Mouse (Mus musculus) hindbrain, embryonic 15.5 days (tissue): Measurements from ENCODE around the gene Nfib. TPM values are rescaled to one million over a fixed set of nuclear protein-coding genes. Genes with fewer than 3 reads are reported as not detected.
A peak's percentile ranks its signal among the peaks of the same experiment; 100 is the strongest.

Experiments used
- ATAC-seq: fragments of 200-750 bp; cut with Nextera tagmentation; 2 replicates; pipeline ENCODE4 v1.8.0; 2017; ENCODE audit warnings: low read depth, moderate number of reproducible peaks, moderate TSS enrichment; ENCODE audit not compliant: low FRiP score
- H3K27ac ChIP-seq: fragments of 300-500 bp; sonication (generic); replicated peaks from 2 replicates; pipeline ENCODE4 v1.5.1; 2015; ENCODE audit warnings: mild to moderate bottlenecking, inconsistent platforms
- H3K27me3 ChIP-seq: fragments of 300-500 bp; sonication (generic); 2 replicates; pipeline ENCODE4 v1.6.1; 2015; ENCODE audit warnings: control low read depth, inconsistent platforms
- H3K36me3 ChIP-seq: fragments of 300-500 bp; sonication (generic); 2 replicates; pipeline ENCODE4 v1.6.1; 2015; ENCODE audit warnings: control low read depth, inconsistent platforms
- H3K4me1 ChIP-seq: fragments of 300-500 bp; sonication (generic); replicated peaks from 2 replicates; pipeline ENCODE4 v1.6.1; 2015; ENCODE audit warnings: control low read depth, inconsistent platforms
- H3K4me2 ChIP-seq: fragments of 300-500 bp; sonication (generic); 2 replicates; pipeline ENCODE4 v1.6.1; 2015; ENCODE audit warnings: moderate library complexity, mild to moderate bottlenecking, inconsistent platforms
- H3K4me3 ChIP-seq: fragments of 300-500 bp; sonication (generic); 2 replicates; pipeline ENCODE4 v1.5.1; 2015; ENCODE audit warnings: mild to moderate bottlenecking, inconsistent platforms
- H3K9ac ChIP-seq: fragments of 300-500 bp; sonication (generic); 2 replicates; pipeline ENCODE4 v1.6.1; 2015; ENCODE audit warnings: inconsistent platforms
- H3K9me3 ChIP-seq: fragments of 300-500 bp; sonication (generic); 2 replicates; pipeline ENCODE4 v1.6.1; 2016; ENCODE audit warnings: control low read depth, inconsistent platforms
- WGBS: fragments of 180-500 bp; shearing (Covaris S2); methylation state at CpG from one replicate; pipeline ENCODE4 v1.1.7; 2015; 5-methylcytosine and 5-hydroxymethylcytosine counted together
- polyA plus RNA-seq: library from polyadenylated mRNA; unstranded; fragments of >200 nt; fragmentation: Nextera tagmentation; extraction: Ambion mirVana; gene quantifications from 2 replicates; pipeline ENCODE4 v1.2.1, GENCODE M21; 2015

Nfib gene
- polyA plus RNA-seq, 1 experiment from 2014 or later: 72.5 TPM

DNA sequence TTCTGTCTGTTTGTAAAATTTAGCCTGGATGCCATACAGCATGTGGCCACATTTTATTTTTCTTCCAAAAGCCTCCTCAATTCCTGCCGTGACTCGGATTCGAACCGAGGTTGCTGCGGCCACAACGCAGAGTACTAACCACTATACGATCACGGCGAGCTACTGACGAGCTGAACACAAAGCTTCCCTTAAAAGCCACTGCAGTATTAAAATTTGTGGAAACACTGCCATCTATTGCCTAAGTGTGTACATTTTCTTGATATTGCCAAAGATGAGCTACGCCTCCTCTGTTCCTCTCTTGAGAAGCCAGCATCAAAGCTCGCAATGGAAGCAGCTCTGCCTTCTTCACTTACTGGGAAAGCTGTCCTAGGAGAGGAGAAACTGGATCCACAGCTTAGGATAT, 86.0 kb downstream of the Nfib start:
- ATAC-seq: 0 out of 2 replicates have a peak, but pooled peaks have one; percentile 35

DNA sequence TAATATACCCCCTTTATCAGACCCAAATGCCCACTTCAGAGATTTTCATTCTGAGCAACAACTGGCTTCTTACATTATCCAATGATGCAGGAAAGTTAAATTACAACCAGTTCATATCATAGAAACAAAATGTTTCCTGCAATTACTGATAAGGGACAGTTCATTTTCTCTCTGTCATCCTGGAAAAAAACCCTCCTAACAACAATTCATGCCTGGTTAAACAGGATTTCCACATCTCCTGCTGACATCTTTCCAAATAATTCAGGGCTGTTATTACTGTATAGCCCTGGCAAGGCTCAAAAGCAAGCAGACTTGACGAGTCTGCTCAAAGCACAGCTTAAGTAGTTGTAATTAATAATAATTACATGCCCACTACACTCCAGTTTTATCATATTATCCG, 86.5 kb downstream of the Nfib start:
- Histone ChIP-seq H3K4me1 (peaks cover 20% of the 10 kb centered on the region), H3K4me3 (no peak overlapping the region), H3K27me3 (no peaks in the 10 kb centered on the region), H3K9ac (no peak overlapping the region), H3K4me2 (no peak overlapping the region), H3K9me3 (no peaks in the 10 kb centered on the region), H3K27ac (no peak overlapping the region), H3K36me3 (no peaks in the 10 kb centered on the region)
- WGBS: 44% methylated on average over 2 of the region's 2 CpGs
- ATAC-seq: no peak

More for the DNA sequence above, 86.0 kb downstream of the Nfib start:
- no peak overlapping the region for H3K9ac ChIP-seq
- H3K36me3 ChIP-seq: no peaks in the 10 kb centered on the region
- H3K27ac ChIP-seq: peak overlapping the region; percentile 42; the same call in 1 of the 2 replicates
- H3K4me2 ChIP-seq: no peak overlapping the region
- H3K27me3 ChIP-seq: no peaks in the 10 kb centered on the region
- no peaks in the 10 kb centered on the region for H3K9me3 ChIP-seq
- no peak overlapping the region for H3K4me3 ChIP-seq
- WGBS: 59% methylated on average over 12 of the region's 12 CpGs
- H3K4me1 ChIP-seq: peaks cover 17% of the 10 kb centered on the region

DNA sequence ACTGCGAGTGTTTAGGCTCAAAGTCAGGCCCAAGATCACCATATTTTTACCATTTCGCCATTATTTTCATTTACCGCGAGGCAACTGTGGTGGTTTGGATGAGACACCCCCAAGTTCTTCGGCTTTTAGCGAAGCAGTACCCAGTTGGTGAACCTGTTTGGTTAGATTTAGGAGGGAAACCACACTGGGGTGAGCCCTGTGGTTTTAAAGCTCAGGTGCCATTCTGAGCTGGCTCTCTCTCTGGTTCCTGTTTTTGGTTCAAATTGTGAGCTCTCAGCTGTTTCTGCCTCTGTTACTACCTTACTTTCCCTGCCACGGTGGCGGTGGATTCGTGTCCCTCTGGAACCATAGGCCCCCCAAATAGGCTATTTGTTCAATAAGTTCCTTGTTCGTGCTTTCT, 88.3 kb downstream of the Nfib start:
- H3K4me2 ChIP-seq: no peak overlapping the region
- 91% methylated on average over 10 of the region's 10 CpGs for WGBS
- no peak for ATAC-seq
- no peak overlapping the region for H3K27ac ChIP-seq
- H3K9me3 ChIP-seq: no peaks in the 10 kb centered on the region
- H3K9ac ChIP-seq: no peak overlapping the region
- H3K36me3 ChIP-seq: no peaks in the 10 kb centered on the region
- no peaks in the 10 kb centered on the region for H3K27me3 ChIP-seq
- H3K4me3 ChIP-seq: no peak overlapping the region
- H3K4me1 ChIP-seq: peaks cover 18% of the 10 kb centered on the region

GRCm38 (mm10) chr4:82615712-82616111, 89.8 kb downstream of the Nfib start:
- 92% methylated on average over 5 of the region's 5 CpGs for WGBS
- no peak for ATAC-seq
- Histone ChIP-seq H3K4me3 (no peak overlapping the region), H3K9me3 (no peaks in the 10 kb centered on the region), H3K27ac (no peak overlapping the region), H3K4me1 (peaks cover 18% of the 10 kb centered on the region), H3K9ac (no peak overlapping the region), H3K4me2 (no peak overlapping the region), H3K27me3 (no peaks in the 10 kb centered on the region), H3K36me3 (no peaks in the 10 kb centered on the region)

DNA sequence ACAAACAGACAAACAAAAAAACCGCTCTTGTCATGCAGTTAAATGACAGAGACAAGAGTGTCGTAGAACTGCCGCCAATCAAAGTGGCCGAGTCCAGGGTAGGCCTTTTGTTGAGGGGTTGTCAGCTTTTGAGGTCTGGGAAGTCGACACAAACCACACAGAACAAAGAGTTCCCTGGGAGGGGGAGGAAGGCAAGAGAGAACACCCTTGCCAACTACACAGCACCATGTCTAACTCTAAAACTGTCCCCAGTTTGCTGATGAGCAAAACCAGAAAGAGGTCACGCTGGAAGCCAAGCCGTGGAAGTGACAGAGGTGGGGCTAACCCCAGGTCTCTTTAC, 91.1 kb downstream of the Nfib start:
- Histone ChIP-seq H3K27ac (peak overlapping the region; percentile 45; the same call in 1 of the 2 replicates), H3K9ac (no peak overlapping the region), H3K36me3 (no peaks in the 10 kb centered on the region), H3K27me3 (no peaks in the 10 kb centered on the region), H3K4me3 (no peak overlapping the region), H3K9me3 (no peaks in the 10 kb centered on the region), H3K4me2 (no peak overlapping the region), H3K4me1 (peaks cover 18% of the 10 kb centered on the region)
- WGBS: 20% methylated on average over 7 of the region's 7 CpGs
- ATAC-seq: peak; percentile 70; the same call in 1 of the 2 replicates

GRCm38 (mm10) chr4:82613606-82614465, 91.7 kb downstream of the Nfib start:
- ATAC-seq: peak; percentile 83
- H3K36me3 ChIP-seq: no peaks in the 10 kb centered on the region
- H3K9me3 ChIP-seq: no peaks in the 10 kb centered on the region
- H3K27me3 ChIP-seq: no peaks in the 10 kb centered on the region
- peak overlapping the region; percentile 40 for H3K4me2 ChIP-seq
- H3K27ac ChIP-seq: peak overlapping the region; percentile 71
- peaks cover 12% of the 10 kb centered on the region for H3K4me1 ChIP-seq
- WGBS: 20% methylated on average over 7 of the region's 7 CpGs
- H3K4me3 ChIP-seq: 0 out of 2 replicates have a peak overlapping the region, but pooled peaks have one; percentile 3
- no peak overlapping the region for H3K9ac ChIP-seq

- no peak for ATAC-seq
- no peaks in the 10 kb centered on the region for H3K36me3 ChIP-seq
- H3K4me1 ChIP-seq: peaks cover 16% of the 10 kb centered on the region
- H3K4me3 ChIP-seq: no peak overlapping the region
- H3K9ac ChIP-seq: no peak overlapping the region
- no peaks in the 10 kb centered on the region for H3K27me3 ChIP-seq
- no peaks in the 10 kb centered on the region for H3K9me3 ChIP-seq
- 83% methylated on average over 4 of the region's 4 CpGs for WGBS
- no peak overlapping the region for H3K27ac ChIP-seq
- H3K4me2 ChIP-seq: no peak overlapping the region
Observed at GRCm38 (mm10) chr4:82609676-82610075, 95.9 kb downstream of the Nfib start.

DNA sequence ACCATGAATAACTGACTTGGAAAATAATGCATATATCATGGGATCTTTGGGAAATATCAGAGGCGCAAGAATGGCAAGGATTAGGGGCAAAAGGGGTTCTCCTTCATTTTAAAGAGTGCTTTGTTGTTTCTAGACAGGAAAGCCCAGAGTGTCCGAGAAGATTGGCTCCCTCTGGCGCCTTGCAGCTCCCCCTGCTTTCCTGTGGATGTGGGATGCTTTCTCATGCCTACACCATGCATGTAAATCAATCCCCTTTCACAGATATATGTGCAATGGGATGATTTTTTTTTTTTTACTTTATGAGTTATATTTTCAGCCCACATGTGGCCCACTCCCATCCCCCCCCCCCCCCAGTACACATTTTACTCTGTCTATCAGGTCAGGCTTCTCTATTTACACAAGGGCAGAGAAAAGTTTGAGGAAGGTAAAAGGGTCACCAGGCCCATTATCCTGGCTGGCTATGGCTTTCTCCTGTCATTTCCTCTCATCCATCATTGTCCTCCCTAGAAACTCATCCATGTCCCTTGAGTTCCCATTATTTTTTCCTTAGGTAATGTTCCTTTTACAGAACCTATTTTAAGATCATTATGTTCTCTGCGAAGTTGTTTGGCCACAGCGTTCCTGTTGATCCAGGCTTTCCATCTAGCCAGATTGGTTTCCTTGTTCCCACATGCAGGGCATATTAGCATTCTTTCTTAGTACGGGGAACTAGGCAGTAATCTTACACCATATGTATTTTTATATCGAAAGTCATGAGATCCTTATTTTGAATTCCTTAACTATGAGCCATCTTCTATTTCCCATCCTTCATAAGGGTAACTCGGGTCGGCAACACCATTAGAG, 96.6 kb downstream of the Nfib start:
- Histone ChIP-seq H3K27me3 (no peaks in the 10 kb centered on the region), H3K36me3 (no peaks in the 10 kb centered on the region), H3K27ac (no peak overlapping the region), H3K4me2 (no peak overlapping the region), H3K4me1 (peaks cover 14% of the 10 kb centered on the region), H3K9me3 (no peaks in the 10 kb centered on the region), H3K9ac (no peak overlapping the region), H3K4me3 (no peak overlapping the region)
- WGBS: 81% methylated on average over 9 of the region's 9 CpGs
- ATAC-seq: no peak

DNA sequence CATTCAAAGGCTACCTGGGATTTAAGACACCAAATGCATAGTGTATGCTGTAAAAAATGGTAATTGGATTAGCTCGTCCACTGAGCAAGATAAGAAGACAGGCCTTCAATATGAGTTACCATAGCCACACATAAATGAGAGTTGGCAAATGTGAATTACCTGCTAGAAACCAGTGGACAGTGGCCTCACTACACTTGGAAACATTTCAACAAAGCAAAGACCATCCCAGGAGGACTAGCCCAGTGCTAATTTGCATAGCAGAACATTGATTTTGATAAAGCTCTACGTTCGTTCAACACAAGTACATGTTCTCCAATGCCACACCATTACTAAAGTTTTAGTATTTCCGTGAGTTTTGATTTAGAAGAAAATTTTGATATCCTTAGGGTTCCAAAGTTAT, 98.3 kb downstream of the Nfib start:
- no peak overlapping the region for H3K4me3 ChIP-seq
- WGBS: 79% methylated on average over 4 of the region's 4 CpGs
- H3K9ac ChIP-seq: no peak overlapping the region
- H3K9me3 ChIP-seq: no peaks in the 10 kb centered on the region
- no peak overlapping the region for H3K4me2 ChIP-seq
- no peaks in the 10 kb centered on the region for H3K27me3 ChIP-seq
- ATAC-seq: no peak
- no peaks in the 10 kb centered on the region for H3K36me3 ChIP-seq
- peaks cover 10% of the 10 kb centered on the region; the same call in 1 of the 2 replicates for H3K4me1 ChIP-seq
- H3K27ac ChIP-seq: no peak overlapping the region

DNA sequence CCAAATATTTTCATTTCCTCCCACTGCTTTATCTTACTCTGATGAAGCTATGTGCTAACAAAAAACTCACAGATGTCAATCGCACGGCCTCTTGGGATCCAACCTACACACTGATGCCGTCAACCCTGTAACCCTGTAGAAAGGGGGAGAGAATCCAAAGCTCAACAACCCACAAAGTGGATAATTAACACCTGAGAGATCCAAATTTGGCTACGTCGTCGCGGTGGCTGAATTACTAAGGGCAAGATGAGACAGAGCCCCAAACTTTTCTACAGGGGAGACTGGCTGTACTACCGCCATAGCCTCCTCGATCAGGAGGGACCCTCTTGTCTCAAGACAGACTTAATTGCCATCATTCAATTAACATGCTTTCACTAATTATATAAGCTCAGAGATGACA, 99.2 kb downstream of the Nfib start:
- Histone ChIP-seq H3K27me3 (no peaks in the 10 kb centered on the region), H3K9ac (no peak overlapping the region), H3K9me3 (no peaks in the 10 kb centered on the region), H3K4me1 (peaks cover 10% of the 10 kb centered on the region; the same call in 1 of the 2 replicates), H3K36me3 (no peaks in the 10 kb centered on the region), H3K4me2 (no peak overlapping the region), H3K27ac (no peak overlapping the region), H3K4me3 (no peak overlapping the region)
- no peak for ATAC-seq
- WGBS: 77% methylated on average over 9 of the region's 9 CpGs

- Histone ChIP-seq H3K4me2 (peak overlapping the region; percentile 5; the same call in 1 of the 2 replicates), H3K36me3 (no peaks in the 10 kb centered on the region), H3K9me3 (no peaks in the 10 kb centered on the region), H3K4me1 (peaks cover 10% of the 10 kb centered on the region; the same call in 1 of the 2 replicates), H3K27ac (peak overlapping the region; percentile 59; the same call in 1 of the 2 replicates), H3K9ac (no peak overlapping the region), H3K4me3 (no peak overlapping the region), H3K27me3 (no peaks in the 10 kb centered on the region)
- WGBS: 57% methylated on average over 14 of the region's 14 CpGs
- ATAC-seq: no peak
Observed at GRCm38 (mm10) chr4:82605034-82605784, 100.3 kb downstream of the Nfib start.
